Mouse (Mus musculus): ENCODE measurements at regions not wholly inside any gene's neighbourhood (a gene's known extent, or its start where the extent isn't known, plus 50 kb on each side); places are given as distances from the start of the nearest gene placed in this dataset.
A peak's percentile ranks its signal among the peaks of the same experiment; 100 is the strongest.

DNA sequence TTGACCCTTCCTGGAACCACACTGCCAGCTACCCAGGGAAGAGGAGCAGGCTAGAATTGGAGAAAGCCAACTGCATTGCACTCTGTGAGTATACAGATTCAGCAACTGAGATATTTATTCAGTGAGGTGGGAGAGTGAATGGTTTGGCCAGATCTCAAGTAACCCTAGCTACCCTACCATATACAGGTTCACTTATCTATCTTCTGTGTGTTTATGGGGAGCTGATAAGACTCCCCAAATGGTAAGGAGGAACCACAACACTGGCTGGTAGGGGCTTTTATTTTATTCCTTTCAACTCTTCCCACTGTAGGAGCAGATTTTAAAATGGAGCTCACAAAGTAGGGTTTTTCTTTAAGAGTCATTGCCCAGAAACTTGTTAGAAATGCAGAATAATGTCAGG is 62.9 kb downstream of the Arrdc3 start:
- no peak for TF ChIP-seq CTCF (IDR thresholded peaks at IDR 0.05; ENCODE audit: low read depth)
- H3K4me1 ChIP-seq (ENCODE audit: insufficient read depth) = peaks cover 3% of the 10 kb centered on the region; the same call in 1 of the 2 replicates
- no peak overlapping the region for H3K4me2 ChIP-seq
- no peaks in the 10 kb centered on the region for H3K9me3 ChIP-seq (ENCODE audit: low read depth, low read length)
- H3K27me3 ChIP-seq (ENCODE audit: insufficient read depth, low read length) = no peaks in the 10 kb centered on the region
- no peak overlapping the region for H3K27ac ChIP-seq (ENCODE audit: low read depth)
- H3K4me3 ChIP-seq (ENCODE audit: low read depth, low read length) = no peak overlapping the region
- no peak overlapping the region for H3K9ac ChIP-seq
- ATAC-seq (ENCODE audit: insufficient read depth) (no peak), DNase-seq (no peak)
- H3K36me3 ChIP-seq (ENCODE audit: insufficient read depth) = no peaks in the 10 kb centered on the region

DNA sequence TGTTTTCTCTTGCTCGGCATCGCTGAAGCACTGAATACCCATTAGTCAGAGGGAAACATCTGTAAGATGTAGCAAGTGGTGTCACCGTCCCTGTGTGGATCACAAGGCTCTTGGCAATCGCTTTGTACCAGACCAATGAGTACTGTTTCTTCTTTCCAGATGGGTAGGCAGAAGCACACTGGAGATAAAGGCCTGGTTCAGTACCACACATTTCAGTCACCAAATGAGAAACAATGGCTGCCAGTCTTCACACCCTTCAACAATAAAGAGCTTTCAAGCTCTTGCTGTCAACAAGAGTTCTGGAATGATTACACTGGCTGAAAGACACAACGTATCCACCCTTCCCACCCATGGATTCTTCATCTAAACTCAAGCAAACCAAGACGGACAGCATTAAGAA is 64.5 kb downstream of the Arrdc3 start:
- no peaks in the 10 kb centered on the region for H3K36me3 ChIP-seq (ENCODE audit: insufficient read depth)
- no peak overlapping the region for H3K27ac ChIP-seq (ENCODE audit: low read depth)
- H3K4me2 ChIP-seq = no peak overlapping the region
- no peaks in the 10 kb centered on the region for H3K27me3 ChIP-seq (ENCODE audit: insufficient read depth, low read length)
- ATAC-seq (ENCODE audit: insufficient read depth) = no peak
- no peak for TF ChIP-seq CTCF (IDR thresholded peaks at IDR 0.05; ENCODE audit: low read depth)
- H3K4me1 ChIP-seq (ENCODE audit: insufficient read depth) = no peaks in the 10 kb centered on the region
- WGBS = 79% methylated on average over 6 of the region's 6 CpGs
- H3K9ac ChIP-seq = no peak overlapping the region
- no peak for DNase-seq
- no peak overlapping the region for H3K4me3 ChIP-seq (ENCODE audit: low read depth, low read length)
- H3K9me3 ChIP-seq (ENCODE audit: low read depth, low read length) = no peaks in the 10 kb centered on the region

GRCm38 (mm10) chr13:80949133-80949697 is 66.0 kb downstream of the Arrdc3 start:
- no peak for TF ChIP-seq CTCF (IDR thresholded peaks at IDR 0.05; ENCODE audit: low read depth)
- peak; percentile 36 for DNase-seq
- H3K4me3 ChIP-seq (ENCODE audit: low read depth, low read length) = no peak overlapping the region
- peak; percentile 55; the same call in 1 of the 2 replicates for ATAC-seq (ENCODE audit: insufficient read depth)
- 28% methylated on average over 6 of the region's 6 CpGs for WGBS
- no peak overlapping the region for H3K4me2 ChIP-seq
- H3K9me3 ChIP-seq (ENCODE audit: low read depth, low read length) = no peaks in the 10 kb centered on the region
- peak overlapping the region; percentile 30; the same call in 1 of the 2 replicates for H3K27ac ChIP-seq (ENCODE audit: low read depth)
- no peaks in the 10 kb centered on the region for H3K4me1 ChIP-seq (ENCODE audit: insufficient read depth)
- H3K9ac ChIP-seq = no peak overlapping the region
- no peaks in the 10 kb centered on the region for H3K27me3 ChIP-seq (ENCODE audit: insufficient read depth, low read length)
- no peaks in the 10 kb centered on the region for H3K36me3 ChIP-seq (ENCODE audit: insufficient read depth)

- Histone ChIP-seq H3K4me3 (ENCODE audit: low read depth, low read length) (no peak overlapping the region), H3K27ac (ENCODE audit: low read depth) (no peak overlapping the region), H3K9ac (no peak overlapping the region), H3K36me3 (ENCODE audit: insufficient read depth) (no peaks in the 10 kb centered on the region), H3K27me3 (ENCODE audit: insufficient read depth, low read length) (no peaks in the 10 kb centered on the region), H3K4me1 (ENCODE audit: insufficient read depth) (no peaks in the 10 kb centered on the region), H3K9me3 (ENCODE audit: low read depth, low read length) (no peaks in the 10 kb centered on the region), H3K4me2 (no peak overlapping the region)
- DNase-seq = no peak
- no peak for TF ChIP-seq CTCF (IDR thresholded peaks at IDR 0.05; ENCODE audit: low read depth)
- no peak for ATAC-seq (ENCODE audit: insufficient read depth)
- WGBS = 72% methylated on average over 2 of the region's 2 CpGs
Observed at GRCm38 (mm10) chr13:80950239-80950638, 67.1 kb downstream of the Arrdc3 start.

GRCm38 (mm10) chr13:80950803-80951202 is 67.6 kb downstream of the Arrdc3 start:
- Histone ChIP-seq H3K27me3 (ENCODE audit: insufficient read depth, low read length) (no peaks in the 10 kb centered on the region), H3K4me3 (ENCODE audit: low read depth, low read length) (no peak overlapping the region), H3K27ac (ENCODE audit: low read depth) (no peak overlapping the region), H3K9ac (no peak overlapping the region), H3K36me3 (ENCODE audit: insufficient read depth) (no peaks in the 10 kb centered on the region), H3K4me2 (no peak overlapping the region), H3K9me3 (ENCODE audit: low read depth, low read length) (no peaks in the 10 kb centered on the region), H3K4me1 (ENCODE audit: insufficient read depth) (no peaks in the 10 kb centered on the region)
- no peak for ATAC-seq (ENCODE audit: insufficient read depth)
- DNase-seq = no peak
- WGBS = 81% methylated on average over 3 of the region's 3 CpGs
- no peak for TF ChIP-seq CTCF (IDR thresholded peaks at IDR 0.05; ENCODE audit: low read depth)

- Histone ChIP-seq H3K4me2 (no peak overlapping the region), H3K4me1 (ENCODE audit: insufficient read depth) (no peaks in the 10 kb centered on the region), H3K27ac (ENCODE audit: low read depth) (no peak overlapping the region), H3K27me3 (ENCODE audit: insufficient read depth, low read length) (no peaks in the 10 kb centered on the region), H3K36me3 (ENCODE audit: insufficient read depth) (no peaks in the 10 kb centered on the region), H3K9ac (no peak overlapping the region), H3K4me3 (ENCODE audit: low read depth, low read length) (no peak overlapping the region), H3K9me3 (ENCODE audit: low read depth, low read length) (no peaks in the 10 kb centered on the region)
- WGBS = 69% methylated on average over 3 of the region's 3 CpGs
- no peak for DNase-seq
- ATAC-seq (ENCODE audit: insufficient read depth) = no peak
- no peak for TF ChIP-seq CTCF (IDR thresholded peaks at IDR 0.05; ENCODE audit: low read depth)
Observed at GRCm38 (mm10) chr13:80951327-80951726, 68.1 kb downstream of the Arrdc3 start.

GRCm38 (mm10) chr13:80952851-80953250 is 69.7 kb downstream of the Arrdc3 start:
- Histone ChIP-seq H3K9me3 (ENCODE audit: low read depth, low read length) (no peaks in the 10 kb centered on the region), H3K27ac (ENCODE audit: low read depth) (no peak overlapping the region), H3K9ac (no peak overlapping the region), H3K4me2 (no peak overlapping the region), H3K36me3 (ENCODE audit: insufficient read depth) (no peaks in the 10 kb centered on the region), H3K27me3 (ENCODE audit: insufficient read depth, low read length) (no peaks in the 10 kb centered on the region), H3K4me1 (ENCODE audit: insufficient read depth) (no peaks in the 10 kb centered on the region), H3K4me3 (ENCODE audit: low read depth, low read length) (no peak overlapping the region)
- ATAC-seq (ENCODE audit: insufficient read depth) = no peak
- DNase-seq = no peak
- 88% methylated on average over 4 of the region's 4 CpGs for WGBS
- TF ChIP-seq CTCF (IDR thresholded peaks at IDR 0.05; ENCODE audit: low read depth) = no peak
